Mouse (Mus musculus) CH12.LX (cell line): Measurements from ENCODE around the gene Gclm. TPM values are rescaled to one million over a fixed set of nuclear protein-coding genes. Genes with fewer than 3 reads are reported as not detected.

Source experiments
- DNase-seq: peaks from one replicate; pipeline ENCODE4 v3.0.0-alpha.2; 2013; ENCODE audit errors: extremely low read depth
- H3K27ac ChIP-seq: 2 replicates; pipeline ENCODE4 v1.5.1; 2012; ENCODE audit warnings: low read depth, mild to moderate bottlenecking, control low read depth, moderate library complexity; ENCODE audit not compliant: insufficient read depth
- H3K27me3 ChIP-seq: replicated peaks from 2 replicates; pipeline ENCODE3; 2012; ENCODE audit warnings: inconsistent platforms
- H3K36me3 ChIP-seq, 2 experiments: replicated peaks in 1 of 2; 2 replicates each; pipeline versions ENCODE3 to v1.6.1; 2012; ENCODE audit warnings: inconsistent platforms in 1 of 2, low read length in 1 of 2, mild to moderate bottlenecking in 1 of 2, mixed read lengths in 1 of 2, moderate library complexity in 1 of 2; ENCODE audit not compliant: control insufficient read depth in 1 of 2, insufficient read depth in 1 of 2
- H3K4me1 ChIP-seq, 2 experiments: 2 replicates each; pipeline ENCODE4 v1.6.1; 2012; ENCODE audit warnings: inconsistent platforms in 1 of 2, moderate library complexity in 1 of 2; ENCODE audit not compliant: insufficient read depth in 2 of 2, control insufficient read depth in 1 of 2
- H3K4me2 ChIP-seq: 2 replicates; pipeline ENCODE4 v1.6.1; 2012; ENCODE audit warnings: low read depth, mild to moderate bottlenecking, control low read depth; ENCODE audit not compliant: poor library complexity, insufficient read depth, severe bottlenecking
- H3K4me3 ChIP-seq, 3 experiments: fragments of 150-350 bp in 1 of 3; sonication (generic) in 1 of 3; replicated peaks in 1 of 3; 2 replicates each; pipeline versions ENCODE3 to v1.5.1; 2011 to 2012; ENCODE audit warnings: low read depth in 2 of 3, low read length in 2 of 3, mild to moderate bottlenecking in 2 of 3, moderate library complexity in 2 of 3, control low read depth in 1 of 3, improper control_type of control experiment in 1 of 3, inconsistent platforms in 1 of 3, mixed read lengths in 1 of 3; ENCODE audit not compliant: poor library complexity in 1 of 3
- H3K79me2 ChIP-seq: replicated peaks from 2 replicates; pipeline ENCODE4 v1.6.1; 2012; ENCODE audit warnings: mild to moderate bottlenecking, moderate library complexity; ENCODE audit not compliant: control insufficient read depth, poor library complexity, insufficient read depth, severe bottlenecking; ENCODE audit errors: extremely low read depth
- H3K9ac ChIP-seq: 2 replicates; pipeline ENCODE4 v1.6.1; 2012; ENCODE audit warnings: low read depth, mild to moderate bottlenecking, control low read depth, moderate library complexity; ENCODE audit not compliant: insufficient read depth
- H3K9me3 ChIP-seq: replicated peaks from 2 replicates; pipeline ENCODE3; 2012; ENCODE audit warnings: low read length, inconsistent platforms, mixed read lengths
- BHLHE40 ChIP-seq: IDR thresholded peaks from 2 replicates; pipeline ENCODE4 v1.6.1; 2011; ENCODE audit warnings: mild to moderate bottlenecking, low read depth, low read length, improper control_type of control experiment
- CHD2 ChIP-seq: IDR thresholded peaks from 2 replicates; pipeline ENCODE4 v1.6.1; 2011; ENCODE audit warnings: low read length, improper control_type of control experiment
- E2F4 ChIP-seq: IDR thresholded peaks from 2 replicates; pipeline ENCODE4 v1.6.1; 2011; ENCODE audit warnings: low read depth, low read length, improper control_type of control experiment; ENCODE audit not compliant: insufficient replicate concordance
- ELF1 ChIP-seq: IDR thresholded peaks from 2 replicates; pipeline ENCODE4 v1.6.1; 2014; ENCODE audit warnings: low read depth, mild to moderate bottlenecking, inconsistent platforms, low read length, improper control_type of control experiment
- ETS1 ChIP-seq: conservative IDR thresholded peaks from 2 replicates; pipeline ENCODE4 v1.6.1; 2012; ENCODE audit warnings: low read depth, mild to moderate bottlenecking, inconsistent platforms, low read length, improper control_type of control experiment, moderate library complexity
- GABPA ChIP-seq: IDR thresholded peaks from 2 replicates; pipeline ENCODE4 v1.6.1; 2012; ENCODE audit warnings: low read depth, low read length, improper control_type of control experiment, inconsistent platforms; ENCODE audit not compliant: insufficient replicate concordance
- HCFC1 ChIP-seq: IDR thresholded peaks from 2 replicates; pipeline ENCODE4 v1.6.1; 2012; ENCODE audit warnings: low read depth, mild to moderate bottlenecking, inconsistent platforms, low read length, improper control_type of control experiment
- IRF4 ChIP-seq: IDR thresholded peaks from 2 replicates; pipeline ENCODE4 v1.6.1; 2014; ENCODE audit warnings: low read depth, mild to moderate bottlenecking, inconsistent platforms, low read length, improper control_type of control experiment
- JUN ChIP-seq: IDR thresholded peaks from 2 replicates; pipeline ENCODE4 v1.6.1; 2011; ENCODE audit warnings: low read depth, mild to moderate bottlenecking, low read length, improper control_type of control experiment, moderate library complexity; ENCODE audit not compliant: insufficient read depth
- MAFK ChIP-seq: IDR thresholded peaks from 2 replicates; pipeline ENCODE4 v1.6.1; 2011; ENCODE audit warnings: low read length, improper control_type of control experiment; ENCODE audit not compliant: insufficient replicate concordance
- MAX ChIP-seq: IDR thresholded peaks from 2 replicates; pipeline ENCODE4 v1.6.1; 2011; ENCODE audit warnings: low read length, improper control_type of control experiment
- MAZ ChIP-seq: IDR thresholded peaks from 2 replicates; pipeline ENCODE4 v1.6.1; 2012; ENCODE audit warnings: low read depth, mild to moderate bottlenecking, inconsistent platforms, low read length, improper control_type of control experiment, moderate library complexity
- MEF2A ChIP-seq: IDR thresholded peaks from 2 replicates; pipeline ENCODE4 v1.6.1; 2014; ENCODE audit warnings: low read depth, mild to moderate bottlenecking, inconsistent platforms, low read length, improper control_type of control experiment, borderline replicate concordance
- MXI1 ChIP-seq: IDR thresholded peaks from 2 replicates; pipeline ENCODE4 v1.6.1; 2011; ENCODE audit warnings: mild to moderate bottlenecking, low read depth, low read length, improper control_type of control experiment
- MYC ChIP-seq: IDR thresholded peaks from 2 replicates; pipeline ENCODE4 v1.6.1; 2011; ENCODE audit warnings: low read depth, mild to moderate bottlenecking, improper control_type of control experiment, low read length
- NRF1 ChIP-seq: IDR thresholded peaks from 2 replicates; pipeline ENCODE4 v1.6.1; 2014; ENCODE audit warnings: low read depth, mild to moderate bottlenecking, inconsistent platforms, low read length, improper control_type of control experiment, moderate library complexity
- POLR2A ChIP-seq: IDR thresholded peaks from 2 replicates; pipeline ENCODE4 v1.6.1; 2011; ENCODE audit warnings: low read depth, mild to moderate bottlenecking, improper control_type of control experiment, low read length
- POLR2AphosphoS2 ChIP-seq: IDR thresholded peaks from 2 replicates; pipeline ENCODE4 v1.6.1; 2011; ENCODE audit warnings: low read depth, low read length, improper control_type of control experiment
- RCOR1 ChIP-seq: conservative IDR thresholded peaks from 2 replicates; pipeline ENCODE4 v1.6.1; 2012; ENCODE audit warnings: low read depth, mild to moderate bottlenecking, inconsistent platforms, low read length, improper control_type of control experiment
- SIN3A ChIP-seq: IDR thresholded peaks from 2 replicates; pipeline ENCODE4 v1.6.1; 2012; ENCODE audit warnings: low read length, improper control_type of control experiment, inconsistent platforms
- SMC3 ChIP-seq: IDR thresholded peaks from 2 replicates; pipeline ENCODE4 v1.6.1; 2011; ENCODE audit warnings: low read depth, low read length, improper control_type of control experiment
- TBP ChIP-seq: conservative IDR thresholded peaks from 2 replicates; pipeline ENCODE4 v1.6.1; 2011; ENCODE audit warnings: low read depth, low read length, improper control_type of control experiment
- TCF12 ChIP-seq: IDR thresholded peaks from 2 replicates; pipeline ENCODE4 v1.6.1; 2014; ENCODE audit warnings: low read depth, mild to moderate bottlenecking, inconsistent platforms, low read length, improper control_type of control experiment
- USF1 ChIP-seq: IDR thresholded peaks from 2 replicates; pipeline ENCODE4 v1.6.1; 2014; ENCODE audit warnings: low read depth, mild to moderate bottlenecking, inconsistent platforms, low read length, improper control_type of control experiment
- USF2 ChIP-seq: conservative IDR thresholded peaks from 2 replicates; pipeline ENCODE4 v1.6.1; 2011; ENCODE audit warnings: low read depth, low read length, improper control_type of control experiment
- ZC3H11A ChIP-seq: IDR thresholded peaks from 2 replicates; pipeline ENCODE4 v1.6.1; 2012; ENCODE audit warnings: low read depth, mild to moderate bottlenecking, inconsistent platforms, low read length, improper control_type of control experiment
- ZKSCAN1 ChIP-seq: IDR thresholded peaks from 2 replicates; pipeline ENCODE4 v1.6.1; 2012; ENCODE audit warnings: low read depth, inconsistent platforms, low read length, improper control_type of control experiment, borderline replicate concordance
- ZMIZ1 ChIP-seq: IDR thresholded peaks from 2 replicates; pipeline ENCODE4 v1.6.1; 2012; ENCODE audit warnings: low read depth, mild to moderate bottlenecking, inconsistent platforms, low read length, improper control_type of control experiment
- ZNF384 ChIP-seq: IDR thresholded peaks from 2 replicates; pipeline ENCODE4 v1.6.1; 2012; ENCODE audit warnings: low read depth, low read length, improper control_type of control experiment, inconsistent platforms
- dilution Hi-C: fragments of 300-500 bp; cut with MboI; formaldehyde crosslinking; loops from 2 replicates; pipeline ENCODE4 v1.14.3; 2020; ENCODE audit warnings: low sequenced_read_pairs; ENCODE audit not compliant: extremely low pct_unique_long_range_greater_than_20kb, extremely low pct_ligation_motif_present
- in situ Hi-C: fragments of 300-500 bp; cut with MboI; formaldehyde crosslinking; loops from 3 replicates; pipeline ENCODE4 v1.14.3; 2019; ENCODE audit warnings: low sequenced_read_pairs, low pct_ligation_motif_present, low pct_unique_long_range_greater_than_20kb, mixed read lengths
- polyA plus RNA-seq: library from polyadenylated mRNA; unstranded; fragments of >175 nt; gene quantifications from 2 replicates; pipeline ENCODE4 v1.2.1, GENCODE M21; 2012; ENCODE audit warnings: low read depth; ENCODE audit not compliant: insufficient read length
- total RNA-seq, 2 experiments: library from RNA; depleted of rRNA; stranded (reverse); fragments of 300-350 nt in 1 of 2; fragments of >200 nt in 1 of 2; gene quantifications; 2 replicates each; pipeline ENCODE4 v1.2.3; 2012 to 2014

Gene Gclm
- total and polyA plus RNA-seq, 3 experiments, result 26.1 to 195 (median 108) TPM

- dilution Hi-C loops (no loop called here), in situ Hi-C loops (loop anchor here (25.0 kb wide), 1 partner anchor 618 kb away; the partner anchor contains the start of genes 1810037I17Rik and Gm10959)
- peak within 1 kb of the TSS; percentile 64 for H3K27ac ChIP-seq
- peaks cover 4 to 34% of the 10 kb centered on the region in 2 experiments; a peak in 2 of 4 replicates for H3K4me1 ChIP-seq
- TF ChIP-seq ETS1, result no peak
- peak; percentile 89 for TF ChIP-seq MXI1
- no peaks in the 10 kb centered on the region for H3K9me3 ChIP-seq
- no peaks in the 10 kb centered on the region for H3K79me2 ChIP-seq
- H3K4me3 ChIP-seq, result peak within 1 kb of the TSS; percentile 78 to 87 (median 87)
- H3K4me2 ChIP-seq, result peak within 1 kb of the TSS; percentile 91; the same call in 1 of the 2 replicates
- peak within 1 kb of the TSS; percentile 85 for H3K9ac ChIP-seq
- no peaks in the 10 kb centered on the region for H3K36me3 ChIP-seq
- H3K27me3 ChIP-seq, result no peaks in the 10 kb centered on the region
- DNase-seq, result peak; percentile 95
Measured at GRCm38 (mm10) chr3:122293954-122294850, 48.8 kb downstream of the Gclm start, which contains the start of gene Bcar3. TSS of gene Bcar3 (plus strand) at chr3:122294136.

- in situ Hi-C loops, result loop anchor here (5.0 to 25.0 kb wide), 2 partner anchors 347 to 617 kb away; partner anchors contain the start of genes 1810037I17Rik and Gm10959
- Histone ChIP-seq H3K36me3 (no peaks in the 10 kb centered on the region), H3K4me3 (no peak overlapping the region), H3K27ac (no peak overlapping the region), H3K4me2 (peak overlapping the region; percentile 46), H3K9me3 (no peaks in the 10 kb centered on the region), H3K9ac (no peak overlapping the region), H3K27me3 (no peaks in the 10 kb centered on the region), H3K4me1 (peaks cover 4 to 34% of the 10 kb centered on the region in 2 experiments; a peak in 2 of 4 replicates), H3K79me2 (no peaks in the 10 kb centered on the region)
- peak; percentile 91 for DNase-seq
- dilution Hi-C loops, result no loop called here
- 0 out of 2 replicates have a peak, but pooled peaks have one; percentile 16 for TF ChIP-seq ELF1
- TF ChIP-seq MXI1, result no peak
- peak; percentile 11; the same call in 1 of the 2 replicates for TF ChIP-seq ZNF384
- no peak for TF ChIP-seq ZKSCAN1
- no peak for TF ChIP-seq POLR2A
- TF ChIP-seq USF2, result no peak
- peak; percentile 74 for TF ChIP-seq IRF4
- peak; percentile 23; the same call in 1 of the 2 replicates for TF ChIP-seq GABPA
- 0 out of 2 replicates have a peak, but pooled peaks have one; percentile 13 for TF ChIP-seq BHLHE40
- no peak for TF ChIP-seq USF1
- peak; percentile 21; the same call in 1 of the 2 replicates for TF ChIP-seq CHD2
- TF ChIP-seq HCFC1, result no peak; the same call in 1 of the 2 replicates
- TF ChIP-seq NRF1, result no peak
- no peak for TF ChIP-seq RCOR1
- peak; percentile 94 for TF ChIP-seq SMC3
- no peak for TF ChIP-seq MAX
- TF ChIP-seq E2F4, result no peak
- peak; percentile 97 for TF ChIP-seq MAFK
- TF ChIP-seq ZC3H11A, result peak; percentile 77
- TF ChIP-seq JUN, result no peak
- no peak for TF ChIP-seq POLR2AphosphoS2
- TF ChIP-seq TCF12, result peak; percentile 56; the same call in 1 of the 2 replicates
- TF ChIP-seq MYC, result peak; percentile 38; the same call in 1 of the 2 replicates
- no peak; the same call in 1 of the 2 replicates for TF ChIP-seq MEF2A
- peak; percentile 70 for TF ChIP-seq MAZ
- TF ChIP-seq ZMIZ1, result no peak
- TF ChIP-seq SIN3A, result peak; percentile 64; the same call in 1 of the 2 replicates
- no peak for TF ChIP-seq TBP
Measured at GRCm38 (mm10) chr3:122295511-122295910, 50.2 kb downstream of the Gclm start.
